Mouse (Mus musculus) bone marrow macrophage, adult 2 months (primary cell): ENCODE data around the gene Nbea.

Source experiments
- CTCF ChIP-seq: IDR thresholded peaks from 2 replicates; pipeline ENCODE4 v1.5.1; 2012; ENCODE audit warnings: low read depth, mild to moderate bottlenecking, low read length, moderate library complexity
- POLR2A ChIP-seq: IDR thresholded peaks from 2 replicates; pipeline ENCODE4 v1.6.1; 2012; ENCODE audit warnings: mild to moderate bottlenecking, low read depth, low read length, borderline replicate concordance

GRCm38 (mm10) chr3:55782771-55783170 is 400.7 kb downstream of the Nbea start:
- TF ChIP-seq CTCF = no peak
- no peak for TF ChIP-seq POLR2A
